Mouse (Mus musculus) spleen, adult 12 weeks (tissue): ENCODE results near the gene Hoxd8.

Source experiments
- DNase-seq: peaks from one replicate; pipeline ENCODE4 v3.0.0; 2022; ENCODE audit warnings: low spot score

Gene Hoxd8

GRCm38 (mm10) chr2:74669650-74670235, 34.7 kb upstream of the Hoxd8 start:
- no peak for DNase-seq

- DNase-seq: no peak
Measured at GRCm38 (mm10) chr2:74670632-74671188, 33.7 kb upstream of the Hoxd8 start.

GRCm38 (mm10) chr2:74671847-74672246, 32.6 kb upstream of the Hoxd8 start:
- DNase-seq: no peak

DNA sequence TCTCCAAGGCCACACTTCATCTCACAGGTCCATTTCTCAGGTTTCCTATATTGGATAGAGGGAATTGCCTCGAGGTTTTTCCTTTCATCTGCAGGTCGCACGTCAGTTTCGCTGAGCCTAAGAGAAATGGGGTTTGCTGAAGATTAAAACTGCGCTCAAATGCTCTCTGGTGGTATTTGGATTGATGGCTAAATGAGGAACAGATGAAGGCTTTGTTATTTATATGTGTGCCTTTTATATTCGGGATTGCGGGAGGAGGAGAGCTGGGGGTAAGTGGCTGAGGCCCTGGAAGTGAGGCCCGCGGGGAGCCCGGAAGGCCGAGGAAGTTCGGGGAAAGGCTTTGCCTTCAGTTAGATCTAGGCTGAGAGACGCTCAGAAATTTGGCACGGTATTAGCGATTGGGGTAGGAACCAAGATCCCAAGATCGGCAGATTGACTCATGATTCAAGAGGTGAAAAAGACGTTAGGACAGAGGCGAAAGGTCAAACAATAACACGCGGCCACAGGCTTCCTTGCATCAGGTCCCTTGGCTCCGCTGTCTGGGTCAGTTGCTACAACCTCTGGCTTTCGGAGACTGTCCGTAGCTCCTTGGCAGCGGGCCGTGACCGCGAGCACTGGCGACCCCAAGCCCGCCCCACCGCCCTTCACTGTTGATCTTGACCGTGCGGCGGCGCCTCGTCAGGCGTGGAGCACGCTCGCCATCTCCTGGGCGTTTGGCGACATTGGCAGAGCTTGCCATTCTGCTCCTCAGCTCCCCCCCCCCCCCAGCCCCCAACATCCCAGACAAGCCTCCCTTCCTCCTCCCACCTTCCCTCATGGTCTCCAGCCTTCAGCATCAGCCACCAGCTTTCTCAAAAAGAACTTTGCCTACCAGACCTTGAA, 31.7 kb upstream of the Hoxd8 start:
- no peak for DNase-seq

GRCm38 (mm10) chr2:74673835-74674425, 30.5 kb upstream of the Hoxd8 start:
- DNase-seq: no peak

GRCm38 (mm10) chr2:74674881-74675665, 29.3 kb upstream of the Hoxd8 start, which contains the start of gene Hoxd12:
TSS of gene Hoxd12 (plus strand) at chr2:74675013.
- no peak for DNase-seq

DNA sequence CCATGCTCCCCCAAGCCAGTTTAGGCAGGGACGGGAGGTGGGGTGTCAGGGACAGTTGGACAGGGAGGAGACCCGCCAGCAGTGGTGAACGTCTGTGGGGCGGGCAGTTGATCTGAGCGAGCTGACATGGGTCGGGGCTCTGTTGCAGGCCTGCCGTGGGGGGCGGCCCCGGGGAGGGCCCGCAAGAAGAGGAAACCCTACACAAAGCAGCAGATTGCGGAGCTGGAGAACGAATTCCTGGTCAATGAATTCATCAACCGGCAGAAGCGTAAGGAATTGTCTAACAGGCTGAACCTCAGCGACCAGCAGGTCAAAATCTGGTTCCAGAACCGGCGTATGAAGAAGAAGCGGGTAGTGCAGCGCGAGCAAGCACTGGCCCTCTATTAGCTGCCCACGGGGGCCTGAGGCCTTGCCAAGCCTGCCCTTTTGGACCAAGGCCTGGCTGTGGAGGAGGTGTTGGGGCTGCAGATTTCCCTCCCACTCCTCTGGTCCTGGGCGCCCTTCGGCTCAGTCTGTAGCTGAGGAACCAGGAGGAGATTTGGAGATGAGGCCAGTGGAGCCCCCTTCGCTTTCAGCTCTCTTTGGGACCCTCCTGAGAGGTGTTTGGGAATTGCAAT, 28.6 kb upstream of the Hoxd8 start:
- no peak for DNase-seq

- no peak for DNase-seq
Measured at GRCm38 (mm10) chr2:74676376-74677052, 27.9 kb upstream of the Hoxd8 start.

DNA sequence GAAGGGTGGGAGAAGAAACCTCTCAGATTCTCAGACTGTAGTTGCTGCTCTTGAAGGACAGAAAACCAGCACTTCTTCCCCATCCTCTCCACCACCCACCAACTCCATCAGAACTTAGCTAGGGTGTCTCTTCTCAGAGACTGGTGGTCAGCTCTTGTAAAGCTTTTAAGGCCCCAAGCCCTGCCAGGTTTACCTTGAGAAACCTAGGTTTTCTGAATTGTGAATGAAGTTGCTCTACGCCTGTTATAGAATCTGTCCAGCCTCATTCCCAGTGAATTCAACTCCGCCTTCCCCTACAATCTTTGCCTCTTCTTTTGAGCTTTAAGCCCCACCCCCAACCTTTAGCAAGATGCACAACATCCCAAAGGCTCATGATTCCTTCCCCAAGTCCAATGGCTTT, 27.3 kb upstream of the Hoxd8 start:
- no peak for DNase-seq

DNA sequence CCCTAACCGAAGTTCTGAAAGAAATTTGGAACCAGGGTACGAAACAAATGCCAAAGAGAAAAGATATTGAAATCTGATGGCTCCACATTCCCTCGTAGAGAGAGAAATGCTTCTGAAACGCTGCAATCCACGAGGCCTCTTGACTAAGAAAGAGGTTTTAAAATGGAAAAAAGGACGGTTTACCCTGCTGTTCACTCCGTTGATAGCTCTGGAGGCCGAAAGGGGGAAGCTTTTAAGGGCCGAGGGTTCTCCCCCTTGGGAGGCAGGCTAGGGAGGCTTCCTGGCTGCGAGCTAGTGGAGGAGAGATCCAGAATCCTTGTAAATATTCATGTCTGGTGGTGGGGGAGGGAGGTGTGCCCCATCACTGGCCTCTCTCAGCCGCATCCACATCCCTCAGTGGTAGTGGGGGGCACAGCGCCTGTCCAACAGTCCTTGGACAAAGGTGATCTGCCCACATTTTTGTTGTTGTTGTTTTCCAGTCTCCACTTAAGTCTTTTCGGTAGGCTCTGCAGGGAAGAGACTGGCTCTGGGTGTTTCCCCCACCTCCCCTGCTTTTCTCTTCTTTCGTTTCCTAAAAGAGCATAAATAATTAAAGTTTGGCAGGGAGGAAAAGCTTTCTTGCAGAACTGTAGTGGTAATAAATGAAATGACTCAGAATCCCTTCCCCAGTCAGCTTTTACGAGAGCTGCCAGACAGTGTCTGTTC, 25.4 kb upstream of the Hoxd8 start, which contains the start of gene Hoxd11:
Hoxd11 (plus strand) TSS at position 667 of the 705 bp plus-strand sequence.
- DNase-seq: no peak

DNA sequence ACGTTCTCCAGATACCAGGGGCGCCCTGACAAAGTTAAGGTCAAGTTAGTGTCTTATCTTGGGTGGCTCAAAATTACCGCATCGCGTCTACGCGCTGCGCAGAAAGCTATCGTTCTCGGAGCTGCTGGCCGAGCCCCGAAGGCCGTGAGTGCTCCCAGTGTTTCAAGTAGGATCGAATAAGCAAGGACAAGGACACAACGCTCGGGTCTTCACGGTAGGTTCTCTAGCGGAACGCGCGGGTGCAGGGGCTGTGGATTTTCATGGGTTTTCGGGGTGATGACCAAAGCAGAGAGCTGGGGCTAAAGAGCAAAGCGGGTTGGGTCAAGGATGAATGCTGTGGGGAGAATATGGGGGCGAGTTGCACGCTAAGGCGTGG, 24.8 kb upstream of the Hoxd8 start:
- no peak for DNase-seq

DNA sequence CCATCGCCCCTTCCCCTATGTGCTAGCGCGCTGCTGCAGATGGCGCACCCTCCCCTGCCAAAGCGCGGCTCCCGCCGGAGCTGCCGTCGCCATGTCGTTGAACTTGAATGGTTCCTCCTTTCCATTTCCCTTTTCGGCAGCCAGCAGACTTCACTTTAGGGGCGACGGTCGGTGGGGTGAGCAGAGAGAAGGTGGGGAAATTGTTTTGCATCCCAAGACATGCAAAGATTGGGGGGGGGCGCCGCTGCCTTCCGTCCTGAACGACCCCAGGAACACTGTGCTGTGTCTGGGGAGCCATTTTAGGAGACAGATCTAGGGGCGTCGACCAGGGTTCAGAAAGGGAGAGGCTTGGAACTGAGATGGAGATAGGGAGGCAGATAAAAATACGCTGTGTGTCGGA, 24.4 kb upstream of the Hoxd8 start:
- DNase-seq: no peak

DNA sequence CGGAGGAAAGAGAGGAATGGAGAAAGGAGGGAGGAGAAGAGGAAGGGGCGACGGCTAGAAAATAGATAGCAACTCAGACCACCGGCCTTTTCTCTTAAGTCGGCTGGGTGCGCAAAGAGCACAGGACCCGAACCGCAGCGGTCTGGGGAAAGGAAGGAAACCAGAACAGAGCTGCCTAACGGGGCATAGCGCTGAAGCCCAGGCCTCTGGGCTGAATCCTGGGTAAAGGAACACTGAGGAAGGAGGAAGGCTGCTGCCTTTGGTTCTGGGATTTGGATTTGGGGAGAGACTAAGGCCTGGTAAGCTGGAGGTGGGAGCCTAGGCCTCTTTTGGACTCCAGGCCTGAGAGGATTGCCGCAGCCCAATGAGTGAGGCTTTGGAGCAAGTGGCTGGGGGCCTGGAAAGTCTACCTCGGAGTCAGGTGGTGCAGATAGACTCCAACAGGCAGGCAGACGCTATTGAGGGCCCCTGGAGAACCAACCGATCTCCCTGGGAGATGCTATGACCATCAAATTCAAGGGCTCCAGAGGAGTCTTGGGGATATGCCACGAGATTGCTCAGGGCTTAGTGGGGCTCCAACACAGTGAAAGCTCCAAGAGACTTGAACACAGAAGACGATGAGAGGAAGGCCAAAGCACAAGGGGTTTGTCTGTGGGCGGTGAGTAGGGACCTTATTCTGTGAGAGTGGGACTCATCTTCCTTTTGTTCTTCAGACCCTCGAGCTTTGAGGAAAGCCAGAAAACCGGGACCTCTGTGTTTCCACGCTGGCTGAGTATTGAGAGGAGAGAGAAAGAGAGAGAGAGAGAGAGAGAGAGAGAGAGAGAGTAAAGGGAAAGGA, 23.6 kb upstream of the Hoxd8 start:
- no peak for DNase-seq

DNA sequence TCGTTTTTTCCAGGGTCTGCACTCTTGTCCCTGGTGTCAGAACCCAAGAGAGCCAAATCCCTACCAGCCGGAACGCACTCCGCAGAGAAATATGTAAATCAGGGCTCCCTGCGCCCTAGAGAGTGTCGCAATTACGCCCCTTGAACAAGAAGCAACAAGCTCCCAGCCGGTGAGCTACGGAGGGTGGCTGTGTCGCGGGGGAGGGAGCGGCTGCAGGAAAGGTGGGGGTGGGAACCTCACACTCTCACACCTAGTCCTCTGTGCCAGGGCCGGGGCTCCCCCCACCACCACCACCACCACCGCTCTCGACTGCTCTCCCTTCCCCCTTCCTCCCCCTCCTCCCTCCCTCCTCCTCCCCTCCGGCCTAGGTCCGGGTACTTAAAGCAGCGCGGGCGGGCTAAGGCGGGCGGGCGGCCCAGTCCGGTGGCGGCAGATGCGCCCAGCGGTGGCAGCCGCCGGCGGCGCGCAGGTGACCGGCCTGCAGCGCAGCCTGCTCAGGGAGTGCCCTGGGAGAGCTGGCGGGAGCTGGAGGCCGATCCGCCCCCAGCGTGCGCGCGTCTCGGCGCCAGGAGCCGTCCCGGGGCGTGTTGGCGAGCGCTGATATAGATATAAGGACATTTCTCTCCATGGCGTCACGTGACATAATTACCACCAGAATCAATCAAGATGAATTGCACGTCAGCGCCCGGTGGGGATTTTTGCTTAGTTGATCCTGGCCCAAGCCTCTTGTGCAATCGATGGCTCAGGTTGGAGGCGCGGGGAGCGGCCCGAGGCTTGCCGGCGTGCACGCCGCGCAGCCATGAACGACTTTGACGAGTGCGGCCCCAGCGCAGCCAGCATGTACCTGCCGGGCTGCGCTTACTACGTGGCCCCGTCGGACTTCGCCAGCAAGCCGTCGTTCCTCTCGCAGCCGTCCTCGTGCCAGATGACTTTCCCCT, 22.6 kb upstream of the Hoxd8 start:
- DNase-seq: no peak

- DNase-seq: no peak
Measured at GRCm38 (mm10) chr2:74682796-74683195, 21.6 kb upstream of the Hoxd8 start.

DNA sequence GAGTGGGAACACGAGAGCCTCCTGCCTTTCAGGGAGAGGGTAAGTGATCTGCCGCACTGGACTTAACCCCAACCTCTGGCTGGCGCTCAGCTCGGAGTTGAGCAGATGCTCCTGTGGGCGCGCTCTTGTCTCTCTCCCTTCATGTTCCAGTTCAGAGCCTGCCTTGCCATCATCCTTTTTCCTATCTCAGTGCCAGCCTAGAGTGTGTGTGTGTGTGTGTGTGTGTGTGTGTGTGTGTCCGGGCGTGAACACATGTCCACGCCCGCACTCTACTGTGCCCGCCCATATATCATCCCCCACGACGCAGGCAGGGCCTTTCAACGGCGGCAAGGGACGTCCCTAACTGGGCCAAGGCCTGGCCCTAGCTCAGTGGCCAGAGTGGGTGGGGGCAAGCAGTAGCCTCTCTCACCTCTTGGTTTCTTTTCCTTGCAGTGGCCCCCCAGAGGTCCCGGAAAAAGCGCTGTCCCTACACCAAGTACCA, 20.9 kb upstream of the Hoxd8 start:
- no peak for DNase-seq

DNA sequence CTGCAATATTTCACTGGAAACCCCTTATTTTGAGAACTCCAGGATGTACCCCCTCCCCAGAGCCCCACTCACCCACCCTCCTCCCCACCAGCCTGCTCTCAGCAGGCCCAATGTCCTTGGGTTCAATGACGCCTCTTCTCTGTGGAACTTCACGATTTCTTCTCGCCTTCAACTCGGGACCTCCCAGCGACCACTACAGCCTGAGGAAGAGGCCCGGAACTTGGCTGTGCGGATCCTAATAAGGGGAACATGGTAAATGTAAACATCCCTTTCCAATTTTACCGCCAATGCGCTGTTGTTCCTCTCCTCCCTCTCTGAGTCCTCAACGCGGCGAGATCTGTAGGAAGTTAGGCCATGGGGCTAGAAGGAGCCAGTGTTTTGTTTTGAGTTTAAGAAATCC, 20.3 kb upstream of the Hoxd8 start:
- DNase-seq: no peak

DNA sequence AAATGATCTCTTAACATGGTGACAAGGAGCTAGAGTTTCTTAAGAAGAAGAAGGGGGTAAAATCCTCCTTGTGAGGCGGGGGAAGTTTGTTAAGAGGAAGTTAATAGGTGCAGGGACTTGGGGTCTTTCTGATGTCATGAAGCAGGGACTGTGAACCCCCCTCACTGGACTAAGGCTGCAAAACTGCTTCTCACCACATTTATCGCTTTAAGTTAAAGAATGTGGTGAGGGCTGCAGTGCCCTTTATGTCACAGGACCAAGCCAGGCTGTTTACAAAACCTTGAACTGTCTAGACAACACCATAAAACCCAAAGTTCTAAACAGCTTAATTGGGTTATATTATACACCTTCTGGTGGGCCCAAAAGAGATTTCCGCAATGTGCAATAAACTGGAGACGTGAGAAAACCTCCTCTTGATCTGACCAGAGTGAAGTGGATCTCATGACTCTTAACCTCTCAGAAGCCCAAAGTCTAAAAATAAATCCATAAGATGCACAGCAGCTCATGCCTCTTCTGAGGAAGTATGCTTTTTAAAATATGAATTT, 19.3 kb upstream of the Hoxd8 start:
- DNase-seq: no peak
